Mouse (Mus musculus) bone marrow macrophage, adult 2 months (primary cell): ENCODE measurements around the gene Srsf10.

Experiments
- CTCF ChIP-seq: IDR thresholded peaks from 2 replicates; pipeline ENCODE4 v1.5.1; 2012; ENCODE audit warnings: low read depth, mild to moderate bottlenecking, low read length, moderate library complexity
- POLR2A ChIP-seq: IDR thresholded peaks from 2 replicates; pipeline ENCODE4 v1.6.1; 2012; ENCODE audit warnings: mild to moderate bottlenecking, low read depth, low read length, borderline replicate concordance

DNA sequence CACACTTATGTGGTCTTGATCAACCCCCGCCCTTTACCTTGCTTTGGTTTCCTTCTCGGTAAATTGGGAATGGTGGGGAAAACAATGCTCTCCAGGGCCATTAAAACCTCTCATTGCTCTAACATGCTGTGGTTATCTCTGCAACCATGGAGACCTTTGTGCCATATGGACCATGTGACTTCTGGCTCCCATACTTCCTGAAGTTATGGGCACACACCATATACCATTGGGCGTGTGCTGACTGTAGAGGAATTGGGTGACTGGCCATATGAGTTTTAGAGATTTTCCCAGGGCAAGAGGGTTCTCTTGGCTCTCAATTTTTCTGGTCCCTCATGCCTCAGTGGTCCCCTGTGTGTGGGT lies 63.7 kb downstream of the Srsf10 start:
- TF ChIP-seq CTCF (no peak), POLR2A (no peak)
